Mouse (Mus musculus) liver, embryonic 13.5 days (tissue): ENCODE data around the gene Duxf3. TPM values are rescaled to one million over a fixed set of nuclear protein-coding genes. Genes with fewer than 3 reads are reported as not detected.
A peak's percentile ranks its signal among the peaks of the same experiment; 100 is the strongest.
"Not testable (repeated sequence)": the region's sequence is repeated elsewhere in the genome, so short reads cannot be mapped to it uniquely, and the experiment has no call there.

Source experiments
- ATAC-seq: fragments of 200-750 bp; cut with Nextera tagmentation; 2 replicates; pipeline ENCODE4 v1.8.0; 2017; ENCODE audit warnings: low read depth, mild to moderate bottlenecking, moderate number of reproducible peaks, moderate library complexity
- DNase-seq: peaks from one replicate; pipeline ENCODE4 v3.0.0; 2022
- H3K27ac ChIP-seq: fragments of 300-500 bp; sonication (generic); 2 replicates; pipeline ENCODE4 v1.5.1; 2015; ENCODE audit warnings: moderate library complexity, mild to moderate bottlenecking, inconsistent platforms
- H3K27me3 ChIP-seq: fragments of 300-500 bp; sonication (generic); 2 replicates; pipeline ENCODE4 v1.6.1; 2015; ENCODE audit warnings: mild to moderate bottlenecking, inconsistent platforms
- H3K36me3 ChIP-seq: fragments of 300-500 bp; sonication (generic); 2 replicates; pipeline ENCODE4 v1.6.1; 2015; ENCODE audit warnings: mild to moderate bottlenecking, inconsistent platforms
- H3K4me1 ChIP-seq: fragments of 300-500 bp; sonication (generic); replicated peaks from 2 replicates; pipeline ENCODE4 v1.6.1; 2015; ENCODE audit warnings: inconsistent platforms
- H3K4me2 ChIP-seq: fragments of 300-500 bp; sonication (generic); 2 replicates; pipeline ENCODE4 v1.6.1; 2015; ENCODE audit warnings: inconsistent platforms, mild to moderate bottlenecking, moderate library complexity
- H3K4me3 ChIP-seq: fragments of 300-500 bp; sonication (generic); replicated peaks from 2 replicates; pipeline ENCODE4 v1.5.1; 2015; ENCODE audit warnings: mild to moderate bottlenecking, inconsistent platforms
- H3K9ac ChIP-seq: fragments of 300-500 bp; sonication (generic); 2 replicates; pipeline ENCODE4 v1.6.1; 2015; ENCODE audit warnings: mild to moderate bottlenecking, inconsistent platforms
- H3K9me3 ChIP-seq: fragments of 300-500 bp; sonication (generic); replicated peaks from 2 replicates; pipeline ENCODE4 v1.6.1; 2016; ENCODE audit warnings: inconsistent platforms
- WGBS: fragments of 180-500 bp; shearing (Covaris S2); methylation state at CpG from one replicate; pipeline ENCODE4 v1.1.7; 2015; ENCODE audit not compliant: insufficient replicate concordance; 5-methylcytosine and 5-hydroxymethylcytosine counted together
- polyA plus RNA-seq: library from polyadenylated mRNA; unstranded; fragments of >200 nt; fragmentation: Nextera tagmentation; extraction: Ambion mirVana; gene quantifications from 2 replicates; pipeline ENCODE4 v1.2.1, GENCODE M21; 2015

Gene Duxf3
- polyA plus RNA-seq: not detected in 2 replicates

DNA sequence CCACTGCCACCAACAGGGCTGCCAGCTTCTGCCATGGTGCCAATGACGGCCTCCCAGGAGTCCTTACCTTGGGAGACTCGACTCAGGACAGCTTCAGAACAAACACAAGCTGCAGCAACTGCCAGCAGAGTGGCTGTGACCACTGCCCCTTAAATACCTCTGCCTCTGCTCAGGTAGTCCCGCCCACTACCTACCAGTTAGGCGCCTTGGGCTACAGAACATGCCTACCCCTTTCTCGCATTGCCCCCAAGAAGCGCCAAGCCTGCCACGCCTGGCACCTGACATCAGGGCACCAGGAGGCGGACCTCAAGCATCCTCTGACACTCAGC, at the start of gene Duxf3:
Gene Duxf3 (minus strand): TSS at position 35 of the 329 bp plus-strand sequence.
- H3K36me3 ChIP-seq, H3K27ac ChIP-seq, H3K9ac ChIP-seq, H3K4me1 ChIP-seq, H3K4me3 ChIP-seq, H3K4me2 ChIP-seq, H3K27me3 ChIP-seq, DNase-seq: not testable (repeated sequence)
- peak; percentile 45 for ATAC-seq
- WGBS: 61% methylated on average over 6 of the region's 8 CpGs
- peaks cover 23% of the 10 kb centered on the region for H3K9me3 ChIP-seq

- ATAC-seq (no peak), DNase-seq (no peak)
- no peak overlapping the region for H3K4me2 ChIP-seq
- no peaks in the 10 kb centered on the region for H3K27me3 ChIP-seq
- WGBS: 71% methylated on average over 7 of the region's 7 CpGs
- no peak overlapping the region for H3K4me3 ChIP-seq
- H3K4me1 ChIP-seq: no peaks in the 10 kb centered on the region
- no peak overlapping the region for H3K27ac ChIP-seq
- H3K9me3 ChIP-seq: no peaks in the 10 kb centered on the region
- H3K36me3 ChIP-seq: peaks cover 41% of the 10 kb centered on the region
- no peak overlapping the region for H3K9ac ChIP-seq
Measured at GRCm38 (mm10) chr10:58282238-58282637, 49.8 kb upstream of the Duxf3 start.

GRCm38 (mm10) chr10:58258466-58258865, 26.0 kb upstream of the Duxf3 start:
- Histone ChIP-seq H3K4me2 (no peak overlapping the region), H3K4me3 (no peak overlapping the region), H3K9me3 (no peaks in the 10 kb centered on the region), H3K36me3 (peaks cover 14% of the 10 kb centered on the region; the same call in 1 of the 2 replicates), H3K27ac (no peak overlapping the region), H3K9ac (no peak overlapping the region), H3K4me1 (peaks cover 23% of the 10 kb centered on the region), H3K27me3 (no peaks in the 10 kb centered on the region)
- ATAC-seq (no peak), DNase-seq (no peak)
- 69% methylated on average over 5 of the region's 5 CpGs for WGBS

- no peak for ATAC-seq
- under 1% methylated on average over 4 of the region's 4 CpGs for WGBS
- peak overlapping the region; percentile 83 for H3K9ac ChIP-seq
- no peaks in the 10 kb centered on the region for H3K9me3 ChIP-seq
- H3K4me1 ChIP-seq: peaks cover 23% of the 10 kb centered on the region
- H3K36me3 ChIP-seq: peaks cover 3% of the 10 kb centered on the region; the same call in 1 of the 2 replicates
- H3K4me2 ChIP-seq: peak overlapping the region; percentile 85
- DNase-seq: no peak
- no peaks in the 10 kb centered on the region for H3K27me3 ChIP-seq
- H3K27ac ChIP-seq: no peak overlapping the region
- H3K4me3 ChIP-seq: peak overlapping the region; percentile 92
Measured at GRCm38 (mm10) chr10:58255954-58256353, 23.5 kb upstream of the Duxf3 start.

DNA sequence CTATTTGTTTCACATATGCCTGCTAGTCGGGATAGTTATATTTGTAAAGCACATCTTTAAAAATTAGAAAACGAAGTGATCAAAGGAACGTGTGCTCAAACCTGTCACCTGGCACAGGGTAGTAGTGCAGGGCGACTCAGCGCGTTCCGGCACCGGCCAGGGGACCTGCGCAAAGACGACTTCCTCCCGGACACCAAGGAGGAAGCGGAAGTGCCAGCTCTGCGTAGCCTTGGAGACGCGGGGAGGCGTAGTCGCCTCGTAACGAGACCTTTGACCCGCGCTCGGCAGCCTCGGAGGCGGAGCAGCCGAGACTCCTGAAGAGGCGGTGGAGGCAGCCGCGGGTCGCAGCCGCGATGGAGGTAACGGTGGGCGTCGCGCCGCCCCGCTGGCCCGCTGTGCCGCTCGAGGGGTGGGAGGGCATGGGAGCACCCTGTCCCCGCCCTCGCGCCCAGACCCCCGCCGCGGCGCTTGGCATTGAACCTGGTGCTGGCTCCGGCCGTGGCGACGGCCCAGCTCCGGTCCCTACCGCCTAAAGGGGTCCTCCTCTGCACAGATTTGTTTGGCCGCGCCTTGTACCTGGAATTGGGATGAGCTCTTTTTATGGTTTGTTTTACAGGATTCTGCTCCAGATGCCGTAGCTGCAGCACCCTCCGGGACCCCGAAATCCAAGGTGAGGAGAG, 22.9 kb upstream of the Duxf3 start, which contains the start of gene Gcc2:
Gene Gcc2 (plus strand): TSS at position 285 of the 680 bp plus-strand sequence.
- DNase-seq (peak; percentile 88), ATAC-seq (peak; percentile 99)
- peak within 1 kb of the TSS; percentile 92 for H3K4me3 ChIP-seq
- peak within 1 kb of the TSS; percentile 85 for H3K4me2 ChIP-seq
- no peaks in the 10 kb centered on the region for H3K27me3 ChIP-seq
- WGBS: under 1% methylated on average over 57 of the region's 58 CpGs
- H3K36me3 ChIP-seq: peaks cover 3% of the 10 kb centered on the region; the same call in 1 of the 2 replicates
- peak within 1 kb of the TSS; percentile 66 for H3K27ac ChIP-seq
- peak within 1 kb of the TSS; percentile 83 for H3K9ac ChIP-seq
- peaks cover 23% of the 10 kb centered on the region for H3K4me1 ChIP-seq
- no peaks in the 10 kb centered on the region for H3K9me3 ChIP-seq

GRCm38 (mm10) chr10:58254635-58255175, 22.2 kb upstream of the Duxf3 start:
- H3K27ac ChIP-seq: no peak overlapping the region
- H3K9me3 ChIP-seq: no peaks in the 10 kb centered on the region
- peaks cover 23% of the 10 kb centered on the region for H3K4me1 ChIP-seq
- H3K9ac ChIP-seq: peak overlapping the region; percentile 83
- ATAC-seq (no peak), DNase-seq (no peak)
- H3K27me3 ChIP-seq: no peaks in the 10 kb centered on the region
- WGBS: 18% methylated on average over 6 of the region's 6 CpGs
- peaks cover 3% of the 10 kb centered on the region; the same call in 1 of the 2 replicates for H3K36me3 ChIP-seq
- H3K4me3 ChIP-seq: peak overlapping the region; percentile 92
- H3K4me2 ChIP-seq: peak overlapping the region; percentile 85

DNA sequence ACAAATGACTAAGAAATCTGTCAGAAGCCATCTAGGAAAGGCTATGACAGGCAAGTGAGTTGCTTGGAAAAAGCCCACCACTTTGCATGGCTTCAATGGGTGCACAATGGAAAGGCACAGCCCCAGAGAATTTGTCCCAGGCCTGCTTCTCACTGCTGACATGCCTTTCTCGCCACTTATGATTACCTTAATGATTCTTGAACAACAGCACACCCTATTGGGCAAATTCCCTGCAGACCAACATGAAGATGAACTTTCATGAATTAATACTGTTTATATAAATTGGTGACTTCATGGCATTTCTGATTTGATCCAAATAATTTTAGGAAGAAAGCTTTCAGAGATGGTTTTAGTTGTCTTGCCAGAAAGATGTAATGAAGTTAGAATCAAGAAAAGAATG, 17.1 kb upstream of the Duxf3 start:
- no peak for DNase-seq
- H3K4me2 ChIP-seq: no peak overlapping the region
- no peak overlapping the region for H3K27ac ChIP-seq
- no peaks in the 10 kb centered on the region for H3K36me3 ChIP-seq
- no peak for ATAC-seq
- no peak overlapping the region for H3K4me3 ChIP-seq
- no peak overlapping the region for H3K9ac ChIP-seq
- 18% methylated on average over 1 of the region's 1 CpGs for WGBS
- no peaks in the 10 kb centered on the region for H3K27me3 ChIP-seq
- no peaks in the 10 kb centered on the region for H3K9me3 ChIP-seq
- peaks cover 5% of the 10 kb centered on the region for H3K4me1 ChIP-seq

GRCm38 (mm10) chr10:58238984-58239740, 6.7 kb upstream of the Duxf3 start:
- not testable (repeated sequence) for H3K4me2 ChIP-seq, H3K9ac ChIP-seq, H3K4me3 ChIP-seq, H3K27me3 ChIP-seq, DNase-seq, H3K27ac ChIP-seq, H3K4me1 ChIP-seq, H3K36me3 ChIP-seq
- peak; percentile 57 for ATAC-seq
- WGBS: 53% methylated on average over 8 of the region's 8 CpGs
- peaks cover 11% of the 10 kb centered on the region for H3K9me3 ChIP-seq

GRCm38 (mm10) chr10:58236613-58237012, 4.1 kb upstream of the Duxf3 start, which contains the start of gene Gm4981:
Gene Gm4981, minus strand, starts transcription at chr10:58236701.
- H3K4me2 ChIP-seq: no peak within 1 kb of the TSS
- H3K36me3 ChIP-seq: 0 out of 2 replicates have a peak, but pooled peaks cover 2% of the 10 kb centered on the region
- no peak for DNase-seq
- no peak within 1 kb of the TSS for H3K9ac ChIP-seq
- H3K27me3 ChIP-seq: no peaks in the 10 kb centered on the region
- H3K4me3 ChIP-seq: no peak within 1 kb of the TSS
- H3K27ac ChIP-seq: no peak within 1 kb of the TSS
- 75% methylated on average over 10 of the region's 10 CpGs for WGBS
- no peaks in the 10 kb centered on the region for H3K4me1 ChIP-seq
- no peak for ATAC-seq
- H3K9me3 ChIP-seq: peaks cover 22% of the 10 kb centered on the region

GRCm38 (mm10) chr10:58234985-58235384, 2.5 kb upstream of the Duxf3 start:
- H3K4me1 ChIP-seq, H3K27me3 ChIP-seq, H3K4me3 ChIP-seq, H3K9ac ChIP-seq, DNase-seq, H3K4me2 ChIP-seq, H3K27ac ChIP-seq, H3K36me3 ChIP-seq, ATAC-seq: not testable (repeated sequence)
- 62% methylated on average over 4 of the region's 4 CpGs for WGBS
- H3K9me3 ChIP-seq: peaks cover 26% of the 10 kb centered on the region

- not testable (repeated sequence) for H3K27ac ChIP-seq, H3K36me3 ChIP-seq, DNase-seq, ATAC-seq, H3K4me3 ChIP-seq, H3K27me3 ChIP-seq, H3K9ac ChIP-seq, H3K4me2 ChIP-seq, H3K4me1 ChIP-seq
- H3K9me3 ChIP-seq: peaks cover 23% of the 10 kb centered on the region
Measured at GRCm38 (mm10) chr10:58233740-58234121, 1.3 kb upstream of the Duxf3 start.
